Mouse (Mus musculus) layer of hippocampus, adult 9-10 months (tissue): ENCODE results near the gene Fmo2.

Experiments used
- DNase-seq: peaks from one replicate; pipeline ENCODE4 v3.0.0; 2022; ENCODE audit warnings: low spot score

Gene Fmo2

DNA sequence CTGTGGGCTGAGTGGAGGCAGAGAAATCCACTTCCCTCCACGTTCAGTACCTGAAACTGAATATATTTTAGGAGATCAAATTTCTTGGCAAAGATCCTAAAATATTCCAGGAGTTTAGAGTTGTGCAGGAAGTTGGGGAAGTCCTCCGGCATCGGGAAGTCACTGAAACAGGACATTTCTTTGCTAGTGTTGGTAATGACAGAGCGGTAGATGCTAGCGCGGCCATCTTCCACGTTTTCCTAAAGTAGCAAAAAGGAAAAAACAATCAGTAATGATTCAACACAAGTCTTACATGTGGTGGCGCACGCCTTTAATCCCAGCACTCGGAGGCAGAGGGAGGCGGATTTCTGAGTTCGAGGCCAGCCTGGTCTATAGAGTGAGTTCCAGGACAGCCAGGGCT is 9.9 kb downstream of the Fmo2 start:
- DNase-seq = no peak

DNA sequence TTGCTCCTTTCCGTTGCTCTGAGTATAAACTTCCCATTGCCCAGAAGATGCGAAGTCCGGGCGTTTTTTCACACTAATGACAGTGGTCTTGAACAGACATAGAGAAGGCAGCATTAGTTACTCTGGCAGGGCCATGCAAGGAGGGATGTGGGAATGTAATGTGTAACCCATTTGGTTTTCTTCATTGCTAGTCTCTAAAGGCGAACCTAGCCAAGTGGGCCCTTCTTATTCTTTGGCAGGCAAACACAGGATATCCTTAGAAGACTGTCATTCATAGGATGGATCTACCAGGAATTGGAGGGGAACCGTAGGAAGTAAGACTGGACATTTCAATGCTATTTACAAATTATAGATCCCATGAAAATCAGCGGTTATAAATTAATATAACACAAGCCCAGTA is 10.9 kb downstream of the Fmo2 start:
- no peak for DNase-seq

DNA sequence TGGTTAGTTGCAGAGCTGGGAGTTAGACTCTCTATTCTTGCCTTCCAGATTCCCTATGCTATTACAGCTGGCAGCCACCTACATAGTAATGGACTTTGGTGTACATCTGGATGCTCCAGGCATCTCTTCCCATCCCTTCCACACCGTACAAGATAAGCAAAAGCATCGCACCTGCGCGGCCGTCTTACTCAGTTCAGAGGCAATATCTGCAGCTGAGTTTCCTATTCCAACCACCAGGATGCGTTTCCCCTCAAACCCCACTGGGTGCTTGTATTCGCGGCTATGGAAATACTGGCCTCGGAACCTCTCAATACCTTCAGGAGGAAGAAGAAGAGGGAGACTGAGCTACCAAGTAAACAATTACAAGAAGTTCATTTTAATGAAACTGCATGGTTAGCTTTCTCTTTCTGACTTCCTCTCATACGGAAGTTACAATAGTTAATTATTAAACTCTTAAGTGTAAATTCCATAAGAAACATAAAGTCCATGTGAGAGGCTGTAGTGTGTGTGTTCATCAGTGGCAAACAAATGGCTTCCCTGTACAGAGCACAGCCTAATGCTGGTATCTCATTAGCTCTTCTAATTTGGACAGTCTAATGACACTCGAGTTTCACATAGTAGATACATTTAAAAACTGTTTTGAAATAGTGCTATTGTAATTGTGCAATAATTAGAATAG is 12.2 kb downstream of the Fmo2 start:
- DNase-seq = no peak

DNA sequence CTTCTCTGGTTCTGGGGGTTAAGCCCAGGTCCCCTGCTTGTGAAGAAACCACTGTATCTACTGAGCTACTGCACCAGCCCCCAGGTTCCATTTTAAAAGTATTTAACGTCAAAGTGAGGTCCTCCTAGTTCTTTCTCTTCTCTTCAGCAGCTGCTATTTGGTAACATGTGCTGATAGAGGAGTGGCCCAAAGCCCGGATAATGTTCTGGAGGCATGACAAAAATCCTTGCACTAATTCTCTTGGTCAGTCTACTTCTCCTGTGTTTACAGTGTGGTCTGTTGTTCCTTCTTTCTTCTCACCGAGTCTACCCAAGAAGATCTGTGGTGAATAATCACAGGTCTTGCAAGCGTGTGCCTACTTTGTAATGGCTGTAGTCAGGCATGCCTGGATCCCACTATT is 15.8 kb downstream of the Fmo2 start:
- DNase-seq = no peak

DNA sequence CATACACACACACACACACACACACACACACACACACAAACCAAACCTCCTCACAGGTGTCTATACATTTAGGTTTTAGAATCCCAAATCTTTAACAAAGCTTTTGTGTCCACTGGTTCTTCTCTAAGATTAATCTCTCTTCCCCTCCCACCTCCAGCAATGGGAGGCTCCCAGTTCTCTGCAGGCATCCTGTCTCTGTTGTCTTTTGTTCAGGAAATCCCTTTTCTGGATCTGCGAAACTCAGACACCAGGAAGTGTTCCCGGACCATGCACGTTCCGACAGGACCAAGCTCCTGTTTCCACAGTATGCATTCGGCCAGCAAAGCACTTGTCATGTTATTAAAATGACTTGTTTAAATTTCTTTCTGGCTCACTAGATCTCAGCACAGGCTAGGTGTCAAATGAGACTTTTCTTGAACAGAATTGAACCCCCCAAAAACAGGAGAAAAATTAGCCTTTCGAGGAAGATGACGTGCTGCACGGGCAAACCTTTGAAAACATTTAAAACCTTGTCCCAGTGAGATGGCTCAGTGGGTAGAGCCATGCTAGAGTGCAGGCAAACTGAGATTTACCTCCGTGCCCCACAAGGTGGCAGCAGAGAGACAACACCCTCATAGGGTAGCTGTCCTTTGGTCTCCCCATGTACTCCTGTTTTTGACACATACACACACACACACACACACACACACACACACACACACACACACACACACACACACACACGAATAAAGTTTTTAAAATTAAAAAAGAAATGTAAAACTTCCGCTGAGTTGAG is 18.7 kb downstream of the Fmo2 start:
- DNase-seq = no peak

DNA sequence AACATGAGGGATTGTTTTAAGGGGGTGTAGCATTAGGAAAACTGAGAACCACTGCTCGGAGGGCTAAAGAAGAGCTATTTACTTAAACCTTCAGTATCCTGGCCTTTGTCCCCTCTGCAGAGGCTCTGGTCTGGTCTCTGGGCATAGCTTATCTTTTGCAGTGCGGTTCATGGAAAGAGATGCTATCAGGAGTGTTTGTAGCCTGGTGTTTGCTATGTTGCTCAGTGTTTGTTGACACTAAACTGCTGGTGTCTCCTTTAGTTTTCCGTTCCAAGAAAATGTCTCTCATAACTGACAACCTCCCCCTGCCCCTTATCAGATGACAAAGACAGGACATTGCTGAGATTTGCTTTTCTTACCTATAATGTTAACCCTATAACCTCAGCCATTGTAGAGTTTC is 23.4 kb downstream of the Fmo2 start:
- no peak for DNase-seq

DNA sequence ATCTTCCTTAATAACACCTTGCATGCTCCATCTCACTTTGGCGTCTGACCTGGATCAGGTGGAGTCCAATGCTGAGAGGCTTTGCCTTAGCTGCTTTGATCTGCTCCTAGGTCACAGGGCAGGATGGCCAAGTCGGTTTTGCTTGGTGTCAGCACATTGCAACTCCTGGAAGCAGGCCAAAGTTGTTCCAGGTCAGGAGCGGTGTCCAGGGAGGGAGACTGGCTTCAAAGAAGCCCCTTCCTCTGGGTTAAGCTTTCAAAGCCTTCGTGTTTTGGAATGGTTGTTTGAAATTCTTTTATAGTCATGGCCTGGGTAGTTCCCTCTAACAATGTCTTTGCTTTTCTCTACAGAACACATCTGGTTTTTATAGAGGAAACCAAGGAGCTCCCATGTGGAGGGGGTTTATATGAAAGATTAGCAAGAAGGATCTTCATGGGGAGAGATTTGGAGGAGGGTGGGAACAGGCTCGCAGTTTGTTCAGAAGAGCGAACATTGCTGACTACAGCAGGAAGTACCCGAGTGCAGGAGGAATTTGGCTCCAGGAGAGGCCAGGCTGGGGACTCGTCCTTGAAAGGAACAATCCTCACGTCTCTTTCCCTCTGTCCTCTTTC is 26.7 kb downstream of the Fmo2 start:
- DNase-seq = no peak

DNA sequence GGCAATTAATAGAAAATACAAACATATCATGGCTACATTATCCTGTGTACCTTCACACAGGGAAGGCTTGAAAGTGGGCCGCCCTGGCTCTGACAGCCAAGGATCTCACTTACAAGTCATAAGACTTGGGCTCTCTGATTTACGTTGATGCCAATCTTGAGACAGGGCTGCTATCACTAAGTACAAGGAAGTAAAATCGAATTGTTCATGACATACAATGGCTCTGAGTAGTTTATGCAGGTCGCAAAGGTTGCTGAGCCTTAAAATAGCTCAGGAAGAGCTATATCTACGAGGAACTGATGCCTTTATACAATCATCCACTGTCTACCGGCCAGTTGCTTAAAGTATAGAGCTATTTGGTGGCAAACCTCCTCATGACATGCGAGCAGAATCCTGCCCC is 27.5 kb downstream of the Fmo2 start:
- DNase-seq = no peak

DNA sequence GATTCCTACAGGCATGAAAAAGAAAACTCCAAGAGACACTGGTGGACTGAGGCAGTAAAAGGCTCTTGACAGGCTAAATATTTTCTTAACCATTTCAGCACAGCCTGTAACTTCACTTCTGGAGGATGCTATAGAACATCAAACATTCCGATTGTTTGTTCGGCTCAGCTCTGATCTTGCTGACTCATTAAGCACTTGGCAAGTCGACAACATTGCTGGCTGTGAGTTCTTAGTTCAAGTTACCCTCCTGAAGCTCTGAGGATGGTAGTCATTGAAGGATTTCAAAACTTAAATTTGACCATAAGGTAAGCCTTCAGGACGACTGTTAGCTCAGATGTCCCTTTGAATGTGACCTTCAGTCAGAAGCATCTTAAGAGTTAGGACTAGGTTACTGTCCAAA is 31.1 kb downstream of the Fmo2 start:
- DNase-seq = no peak

DNA sequence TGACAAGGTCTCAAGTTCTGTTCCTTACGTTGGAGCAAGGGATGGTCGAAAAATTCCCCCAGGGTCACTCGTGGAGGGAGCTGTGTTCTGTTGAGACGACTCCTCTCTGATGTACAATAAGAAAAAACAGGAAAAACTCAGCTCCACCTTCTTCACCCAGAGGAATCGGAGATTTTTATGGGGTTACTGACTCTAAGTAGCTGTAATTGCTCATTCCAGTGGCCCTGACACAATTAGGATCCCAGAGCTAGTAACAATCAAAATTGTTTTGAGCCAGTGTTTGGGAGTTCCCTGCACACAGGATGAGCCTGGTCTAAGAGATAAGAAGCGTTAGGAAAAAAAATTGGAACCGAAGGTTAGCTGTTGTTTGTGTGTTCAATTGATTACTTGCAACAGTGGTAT is 32.2 kb downstream of the Fmo2 start, which contains the start of gene Fmo1:
Gene Fmo1 (minus strand): TSS at position 331 of the 402 bp plus-strand sequence.
- no peak for DNase-seq

DNA sequence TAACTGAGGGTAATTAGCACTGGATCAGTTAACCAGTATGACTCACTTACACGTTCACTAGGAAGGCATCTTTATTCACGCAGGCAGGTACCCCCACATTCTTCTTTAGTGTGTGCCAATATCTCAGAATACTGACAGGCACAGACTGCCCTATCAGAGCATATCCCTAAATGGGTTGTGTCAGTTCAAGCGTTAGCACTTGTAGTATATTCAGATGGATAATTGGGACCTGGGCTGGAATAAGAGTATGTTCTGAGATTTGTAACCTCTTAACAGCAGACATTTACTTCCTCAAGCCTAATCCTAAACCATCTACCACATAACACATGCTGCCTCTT is 33.1 kb downstream of the Fmo2 start:
- DNase-seq = no peak

DNA sequence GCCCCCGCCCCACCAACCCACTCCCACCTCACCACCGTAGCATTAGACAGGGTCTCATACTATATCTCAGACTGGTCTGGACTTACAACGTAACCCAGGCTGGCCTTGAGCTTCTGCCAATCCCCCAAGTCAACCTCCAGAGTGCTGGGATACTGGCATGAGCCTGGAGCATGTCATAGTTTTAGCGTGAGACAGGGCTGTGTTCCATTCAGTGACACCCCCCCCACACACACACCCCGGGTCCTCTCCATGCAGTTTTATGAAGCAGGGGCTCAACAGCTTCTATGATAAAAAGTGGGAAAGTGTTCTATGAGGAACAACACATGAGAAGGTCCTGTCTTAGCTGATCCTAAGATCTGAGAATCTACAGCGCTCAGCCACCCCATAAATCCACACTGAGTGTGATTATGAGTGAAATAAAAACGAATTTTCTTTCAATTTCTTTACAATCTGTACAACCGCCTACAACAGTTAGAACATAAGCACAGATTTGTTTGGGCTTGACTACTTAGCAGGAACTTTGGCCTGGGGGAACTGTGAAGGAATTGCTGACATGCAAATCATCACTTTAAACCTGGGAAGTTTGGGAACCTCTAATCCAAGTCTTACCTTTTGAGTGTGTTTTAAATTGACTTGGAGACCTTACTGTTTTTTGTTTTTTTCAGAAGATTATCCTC is 33.6 kb downstream of the Fmo2 start:
- no peak for DNase-seq

DNA sequence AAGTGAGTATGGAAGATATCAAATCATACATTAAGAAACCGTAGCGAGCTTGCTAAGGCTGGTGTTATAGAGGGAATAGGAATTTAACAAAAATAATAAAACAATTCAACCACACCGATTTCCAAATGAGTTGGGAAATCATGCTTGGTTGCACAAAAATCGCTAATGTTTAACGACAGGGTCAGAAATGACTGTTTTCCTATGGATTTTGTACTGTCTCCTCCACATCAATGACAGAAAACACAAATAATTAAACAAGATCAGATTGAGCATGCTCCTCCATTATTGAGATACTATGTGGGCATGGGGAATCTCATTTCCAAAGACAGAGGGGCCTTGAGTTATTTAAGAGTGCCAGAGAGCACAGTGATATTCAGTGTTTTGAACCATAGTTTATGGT is 34.2 kb downstream of the Fmo2 start:
- DNase-seq = no peak

DNA sequence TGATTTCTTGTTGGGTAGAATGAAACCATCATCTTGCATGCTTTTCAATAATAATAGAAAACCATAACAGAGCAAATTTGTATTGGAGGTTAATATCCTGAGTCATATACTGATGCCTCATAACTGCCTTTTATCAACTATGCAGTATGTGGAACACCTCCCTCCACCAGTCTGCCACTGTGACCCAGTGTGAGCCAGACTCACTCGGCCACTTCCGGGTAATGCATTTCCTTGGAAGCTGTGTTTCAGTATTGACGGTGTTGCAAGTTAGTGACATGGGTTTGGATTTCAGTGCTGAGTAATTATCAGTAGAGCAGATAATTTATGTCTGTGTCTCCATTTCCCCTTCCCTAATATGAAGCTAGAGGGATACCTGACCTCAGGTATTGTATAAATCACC is 34.9 kb downstream of the Fmo2 start:
- no peak for DNase-seq

DNA sequence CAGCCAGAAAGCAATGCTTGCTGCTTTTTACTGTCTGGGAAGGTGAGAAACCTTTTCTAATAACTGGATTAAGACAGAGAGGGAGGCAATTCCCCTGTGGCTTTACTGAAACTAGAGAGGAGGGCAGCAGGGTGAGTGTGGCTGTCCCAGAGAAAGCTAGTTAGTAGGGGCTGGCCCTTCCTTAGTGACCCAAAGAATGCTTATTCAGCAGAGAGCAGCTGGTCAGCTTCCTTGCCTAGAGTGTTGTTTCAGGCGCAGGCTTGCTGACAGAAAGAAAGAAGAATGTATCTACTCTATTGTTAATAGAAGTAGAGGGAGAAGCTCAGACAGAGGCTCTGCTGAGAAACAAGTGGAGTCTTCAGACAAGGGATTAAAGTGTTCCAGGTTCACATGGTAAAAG is 36.2 kb downstream of the Fmo2 start:
- DNase-seq = no peak

DNA sequence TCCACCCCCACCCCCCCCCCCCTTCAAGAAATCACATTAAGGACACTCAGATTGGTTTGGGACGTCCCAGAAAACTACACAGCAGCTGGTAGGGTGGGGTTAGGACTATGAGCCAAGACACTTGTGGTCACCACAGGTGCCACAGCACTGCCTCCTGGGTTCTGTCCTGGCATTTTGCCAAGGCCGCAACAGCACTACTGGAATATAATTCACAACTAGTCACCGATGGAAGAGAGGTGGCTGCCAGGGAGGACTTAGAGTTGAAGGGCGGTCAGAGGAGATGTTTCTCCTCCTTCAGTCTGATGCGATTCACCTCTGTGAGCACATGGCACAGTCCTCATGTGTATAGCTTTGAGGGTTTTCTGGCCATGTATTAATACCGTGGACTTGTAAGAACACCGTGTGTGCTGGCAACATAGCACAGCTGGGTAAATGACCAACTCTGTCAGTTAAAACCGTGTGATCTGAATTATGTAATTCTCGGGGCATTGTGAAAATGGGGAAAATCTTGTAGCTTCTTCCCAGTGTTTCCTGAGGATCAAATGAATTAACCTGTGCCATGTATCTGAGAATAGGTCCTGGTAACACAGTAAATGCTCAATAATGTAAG is 38.4 kb downstream of the Fmo2 start:
- no peak for DNase-seq

DNA sequence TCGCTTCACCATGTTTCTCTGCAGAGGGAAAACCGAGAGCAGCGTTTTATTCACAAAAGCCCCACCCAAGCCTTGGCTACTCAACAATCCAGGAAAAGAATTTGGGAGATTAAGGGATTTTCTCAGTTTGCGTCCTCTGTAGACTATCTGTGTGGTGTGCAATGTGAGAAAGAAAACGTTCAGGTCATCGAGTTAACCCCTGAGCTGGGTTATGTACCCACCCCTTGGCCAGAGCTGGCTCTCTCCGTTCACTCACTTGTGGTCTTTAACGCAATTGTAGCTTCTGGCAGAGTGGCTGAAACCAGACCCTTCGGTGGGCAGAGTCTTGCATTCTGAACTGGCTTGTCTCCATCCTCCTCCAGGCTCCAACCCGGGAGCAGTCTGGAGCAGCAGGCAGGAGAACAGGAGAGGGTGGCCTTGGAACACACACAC is 39.0 kb downstream of the Fmo2 start:
- no peak for DNase-seq

DNA sequence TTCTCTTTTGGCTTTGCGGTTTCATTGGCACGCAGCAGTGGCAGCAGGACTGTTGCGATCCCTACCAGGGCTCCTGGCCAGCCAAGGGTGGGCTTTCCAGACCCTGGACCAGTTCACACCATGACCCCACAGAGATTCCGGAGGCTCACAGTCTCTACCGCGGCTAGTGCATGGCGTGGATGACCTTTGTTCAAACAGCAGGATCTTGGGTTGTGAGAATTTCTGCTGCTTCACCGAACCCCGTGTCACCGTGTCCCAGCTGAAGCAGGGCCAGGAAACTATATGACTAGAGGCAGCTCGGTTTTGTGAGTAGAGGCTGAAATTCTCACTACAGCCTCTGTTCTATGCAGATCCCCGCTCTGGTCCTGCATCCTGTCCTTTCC is 39.8 kb downstream of the Fmo2 start:
- no peak for DNase-seq

DNA sequence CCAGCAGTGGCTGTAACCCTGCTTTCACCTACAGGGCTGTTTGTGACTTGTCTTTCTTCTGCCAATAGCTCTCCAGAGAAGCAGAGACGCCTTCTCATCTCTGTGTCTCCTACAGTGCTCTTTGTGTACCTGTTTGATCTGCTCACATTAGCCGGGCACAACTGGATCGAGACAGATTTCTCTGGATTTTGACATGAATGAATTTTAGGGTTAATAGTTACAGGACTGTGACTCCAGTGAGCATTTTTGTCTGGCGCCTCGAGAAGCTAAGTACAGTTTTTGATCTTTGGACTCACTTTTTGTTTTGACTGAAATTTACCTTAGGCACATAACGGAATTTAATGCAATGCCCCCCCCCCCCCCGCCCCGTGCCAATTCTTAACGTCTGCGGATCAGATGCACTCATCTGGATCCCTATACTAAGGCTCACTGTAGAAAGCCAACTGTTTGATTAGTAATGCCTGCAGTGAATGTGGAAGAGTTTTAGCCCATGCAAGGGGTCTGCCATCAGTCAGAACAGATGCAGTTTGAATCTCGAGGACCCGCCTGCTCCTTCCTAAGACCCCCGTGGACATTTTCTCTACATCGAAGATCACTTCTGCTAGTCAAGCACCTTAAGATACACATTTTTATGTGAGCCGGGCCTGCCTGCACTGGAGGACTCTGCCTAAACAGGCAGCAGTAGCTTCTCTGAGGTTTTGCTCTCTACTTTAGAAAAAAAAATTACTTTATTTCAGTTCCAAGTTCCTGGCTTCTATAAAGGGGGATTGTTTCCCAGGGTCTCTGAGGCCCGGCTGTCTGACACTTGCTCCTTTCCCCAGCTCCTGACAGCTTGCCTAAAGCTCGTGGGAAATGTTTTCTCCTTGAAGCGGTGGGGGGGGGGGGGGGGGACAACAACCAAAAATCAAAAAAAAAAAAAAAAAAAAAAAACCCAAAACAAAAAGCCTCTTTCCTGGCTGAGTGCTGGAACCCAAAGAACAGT is 40.5 kb downstream of the Fmo2 start:
- no peak for DNase-seq

DNA sequence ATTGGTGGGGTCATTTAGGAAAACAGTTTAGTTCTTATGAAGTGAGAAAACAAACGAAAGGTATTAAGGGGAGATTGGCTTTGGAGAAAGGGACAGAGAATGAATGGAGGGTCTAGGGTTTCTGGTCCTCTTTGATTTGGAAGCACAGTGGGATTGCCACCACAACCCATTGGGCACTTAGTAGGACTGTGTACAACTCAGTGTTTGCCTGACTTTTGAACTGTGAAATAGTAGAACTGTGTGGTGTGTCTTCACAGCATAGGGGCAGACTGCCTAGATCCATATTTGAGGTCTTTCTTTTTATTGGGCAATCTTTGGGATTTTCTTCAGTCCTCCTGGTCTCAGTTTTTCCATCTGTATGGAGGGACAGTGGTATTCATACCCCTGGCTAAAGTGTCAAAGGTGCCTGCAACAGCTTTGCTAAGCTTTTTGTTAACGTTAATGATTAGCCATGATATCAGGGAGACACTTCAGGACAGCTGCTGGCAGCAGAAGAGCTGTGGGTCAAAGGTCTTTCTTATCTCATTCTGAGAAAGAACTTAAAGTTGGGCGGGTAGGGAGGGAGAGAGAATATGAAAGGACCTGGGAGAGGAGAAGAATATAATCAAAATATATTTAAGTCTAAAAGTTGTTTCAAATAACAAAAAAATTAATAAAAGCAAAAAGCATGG is 44.6 kb downstream of the Fmo2 start:
- DNase-seq = no peak

DNA sequence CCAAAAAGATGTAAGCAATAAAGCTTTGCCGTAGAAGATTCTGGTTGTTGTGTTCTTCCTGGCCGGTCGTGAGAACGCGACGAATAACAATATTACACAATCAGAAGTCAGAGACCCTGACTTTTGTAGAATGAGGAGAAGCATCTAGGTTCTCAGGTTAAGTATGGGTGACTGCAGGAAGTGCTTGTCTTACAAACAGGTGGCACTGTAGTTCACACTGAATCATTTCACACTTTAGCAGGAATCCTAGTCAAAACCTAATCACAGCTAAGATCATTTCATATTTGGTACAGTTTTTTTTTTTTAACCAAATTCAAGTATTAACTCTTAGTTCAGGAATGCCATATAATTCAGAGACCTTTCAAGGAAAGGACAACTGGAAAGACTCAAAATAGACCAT is 51.0 kb downstream of the Fmo2 start:
- DNase-seq = no peak
